Comparison of ENCODE assay signal across 25 mouse cellular contexts in genomic region chr9:67846089-67846488, GRCm38 (mm10). TPM values are rescaled to one million over a fixed set of nuclear protein-coding genes. Genes with fewer than 3 reads are reported as not detected.
A peak's percentile ranks its signal among the peaks of the same experiment; 100 is the strongest.
DNase-seq lines count a peak whose midpoint lies in the region; ATAC-seq and TF ChIP-seq lines count a peak whose summit lies in the region.
"Had no signal": no experiment of that assay in that cellular context is flagged by ENCODE, and none has a peak within 500 bp of the region (broad histone marks: within the 10 kb centered on the region; RNA-seq: fewer than 3 reads in every experiment).

No protein-coding gene starts in this region.

- H3K27ac ChIP-seq in liver, embryonic 13.5 days, result peak overlapping the region; percentile 9; the same call in 1 of the 2 replicates
- H3K27ac ChIP-seq in liver, embryonic 12.5 days, result no peak overlapping the region
- no peak overlapping the region for H3K27ac ChIP-seq in ES-E14 (ENCODE audit: insufficient read depth, low read depth, low read length, poor library complexity, severe bottlenecking)
- no peak overlapping the region for H3K27ac ChIP-seq in forebrain, embryonic 16.5 days (ENCODE audit: low read length)
- H3K27ac ChIP-seq: embryonic facial prominence, embryonic 15.5 days; forebrain, embryonic 10.5 days; heart, embryonic 15.5 days; hindbrain, embryonic 10.5 days; hindbrain, embryonic 14.5 days had no signal

- H3K9ac ChIP-seq in liver, embryonic 13.5 days, result no peak overlapping the region
- no peak overlapping the region for H3K9ac ChIP-seq in liver, embryonic 12.5 days
- H3K9ac ChIP-seq in ES-E14 (ENCODE audit: insufficient read depth, low read depth, low read length, poor library complexity, severe bottlenecking), result no peak overlapping the region
- no peak overlapping the region for H3K9ac ChIP-seq in forebrain, embryonic 16.5 days (replicated peaks; ENCODE audit: low read depth, low read length)
- H3K9ac ChIP-seq: embryonic facial prominence, embryonic 15.5 days; heart, embryonic 15.5 days; hindbrain, embryonic 14.5 days had no signal

- H3K9me3 ChIP-seq in liver, embryonic 13.5 days (replicated peaks), result no peaks in the 10 kb centered on the region
- H3K9me3 ChIP-seq in liver, embryonic 12.5 days (replicated peaks), result no peaks in the 10 kb centered on the region
- no peaks in the 10 kb centered on the region for H3K9me3 ChIP-seq in ES-E14 (ENCODE audit: control insufficient read depth, insufficient read depth, low read depth, low read length)
- H3K9me3 ChIP-seq in forebrain, embryonic 16.5 days (ENCODE audit: control insufficient read depth, low read length), result no peaks in the 10 kb centered on the region
- H3K9me3 ChIP-seq: embryonic facial prominence, embryonic 15.5 days; forebrain, embryonic 10.5 days; heart, embryonic 15.5 days; hindbrain, embryonic 10.5 days had no signal

- no peak overlapping the region for H3K4me2 ChIP-seq in liver, embryonic 13.5 days
- no peak overlapping the region for H3K4me2 ChIP-seq in liver, embryonic 12.5 days
- no peak overlapping the region for H3K4me2 ChIP-seq in forebrain, embryonic 16.5 days (ENCODE audit: low read length)
- H3K4me2 ChIP-seq: embryonic facial prominence, embryonic 15.5 days; heart, embryonic 11.5 days; heart, embryonic 15.5 days; hindbrain, embryonic 14.5 days had no signal

- H3K27me3 ChIP-seq in liver, embryonic 13.5 days, result no peaks in the 10 kb centered on the region
- H3K27me3 ChIP-seq in liver, embryonic 12.5 days (replicated peaks), result no peaks in the 10 kb centered on the region
- H3K27me3 ChIP-seq in forebrain, embryonic 16.5 days (replicated peaks; ENCODE audit: control insufficient read depth, insufficient read depth, low read length), result no peaks in the 10 kb centered on the region
- H3K27me3 ChIP-seq: embryonic facial prominence, embryonic 15.5 days; heart, embryonic 15.5 days had no signal

- H3K4me1 ChIP-seq in liver, embryonic 13.5 days (replicated peaks), result peaks cover 89% of the 10 kb centered on the region
- H3K4me1 ChIP-seq in liver, embryonic 12.5 days, result peaks cover 87% of the 10 kb centered on the region
- H3K4me1 ChIP-seq in ES-E14 (ENCODE audit: control insufficient read depth in 2 of 2, insufficient read depth in 2 of 2, low read length in 2 of 2, poor library complexity in 1 of 2), result no peaks in the 10 kb centered on the region
- H3K4me1 ChIP-seq in forebrain, embryonic 16.5 days (replicated peaks; ENCODE audit: control insufficient read depth, insufficient read depth, low read length), result peaks cover 2% of the 10 kb centered on the region

- DNase-seq in cerebellum, adult 9-10 months, result peak; percentile 35
- no peak for DNase-seq in cerebellum, postnatal 10 days
- no peak for DNase-seq in liver, embryonic 13.5 days
- no peak for DNase-seq in ES-E14 (ENCODE audit: low read depth, low spot score)
- no peak for DNase-seq in lung, postnatal 4 days
- DNase-seq: adrenal gland, postnatal 10 days; embryo, embryonic 11 days; gastrocnemius, postnatal 36 days; heart, adult 18-20 months had no signal

- no peak for ATAC-seq in liver, embryonic 13.5 days (ENCODE audit: low read depth)
- ATAC-seq in liver, embryonic 12.5 days, result no peak
- no peak for ATAC-seq in forebrain, embryonic 16.5 days
- ATAC-seq: forebrain, embryonic 14.5 days; intestine, embryonic 16.5 days had no signal

- H3K4me3 ChIP-seq in liver, embryonic 13.5 days (replicated peaks), result no peak overlapping the region
- no peak overlapping the region for H3K4me3 ChIP-seq in liver, embryonic 12.5 days
- no peak overlapping the region for H3K4me3 ChIP-seq in ES-E14 (ENCODE audit: insufficient read depth in 1 of 2, low read depth in 1 of 2, low read length in 2 of 2, poor library complexity in 1 of 2, severe bottlenecking in 1 of 2)
- H3K4me3 ChIP-seq in forebrain, embryonic 16.5 days (replicated peaks; ENCODE audit: low read length), result no peak overlapping the region
- H3K4me3 ChIP-seq: embryonic facial prominence, embryonic 15.5 days; erythroblast, embryonic 14.5 days; forebrain, embryonic 10.5 days; heart, embryonic 15.5 days; hindbrain, embryonic 10.5 days had no signal

- in situ Hi-C loops in ES-E14 (cut with MboI; ENCODE audit: low sequenced_read_pairs in 2 of 2, unreplicated experiment in 2 of 2), result no loop called here

- 80% methylated on average over 2 of the region's 2 CpGs for WGBS in liver, embryonic 13.5 days (ENCODE audit: insufficient replicate concordance)
- 84% methylated on average over 2 of the region's 2 CpGs for WGBS in liver, embryonic 12.5 days (ENCODE audit: insufficient replicate concordance)
- 96% methylated on average over 2 of the region's 2 CpGs for WGBS in forebrain, embryonic 16.5 days

- H3K36me3 ChIP-seq in liver, embryonic 13.5 days, result peaks cover 9% of the 10 kb centered on the region; the same call in 1 of the 2 replicates
- peaks cover 27% of the 10 kb centered on the region for H3K36me3 ChIP-seq in liver, embryonic 12.5 days
- H3K36me3 ChIP-seq in ES-E14 (ENCODE audit: control insufficient read depth, insufficient read depth, low read length, poor library complexity, severe bottlenecking), result no peaks in the 10 kb centered on the region
- no peaks in the 10 kb centered on the region for H3K36me3 ChIP-seq in forebrain, embryonic 16.5 days (ENCODE audit: control insufficient read depth, insufficient read depth)
- H3K36me3 ChIP-seq: embryonic facial prominence, embryonic 15.5 days; forebrain, embryonic 10.5 days; heart, embryonic 15.5 days; hindbrain, embryonic 10.5 days had no signal

TF ChIP-seq in ES-E14, 5 proteins besides CTCF, POLR2A, EP300 and RAD21:
- no peak for TF ChIP-seq MAFK (IDR thresholded peaks at IDR 0.05; ENCODE audit: insufficient read depth, low read depth, low read length)
- TF ChIP-seq ZC3H11A (IDR thresholded peaks at IDR 0.05; ENCODE audit: borderline replicate concordance, low read depth, low read length), result no peak
- peak; percentile 95 for TF ChIP-seq ZNF384 (IDR thresholded peaks at IDR 0.05; ENCODE audit: low read depth, low read length)

RNA-seq across cellular contexts. Expression of gene Vps13c, which starts 5.9 kb away (rescaled TPM):
- polyA plus RNA-seq in liver, embryonic 13.5 days (2015; fragmentation: Nextera tagmentation; extraction: Ambion mirVana), result 6.5 and 7.2 TPM in 2 replicates
- polyA plus RNA-seq in liver, embryonic 12.5 days (2016; fragmentation: Nextera tagmentation; extraction: Ambion mirVana), result 9.7 and 11.7 TPM in 2 replicates
- total RNA-seq in ES-E14 (2012; rRNA removed), result 27.3 and 38.5 TPM in 2 replicates
- 8.2 and 8.6 TPM in 2 replicates for polyA plus RNA-seq in forebrain, embryonic 16.5 days (2015; fragmentation: Nextera tagmentation; extraction: Ambion mirVana)

RNA-seq across cellular contexts. Expression of gene C2cd4a, which starts 14.0 kb away (rescaled TPM):
- polyA plus RNA-seq in liver, embryonic 13.5 days (2015; fragmentation: Nextera tagmentation; extraction: Ambion mirVana), result 3.4 and 4.2 TPM in 2 replicates
- polyA plus RNA-seq in liver, embryonic 12.5 days (2016; fragmentation: Nextera tagmentation; extraction: Ambion mirVana), result 6.4 and 6.5 TPM in 2 replicates
- not detected in 2 replicates for total RNA-seq in ES-E14 (2012; rRNA removed)
- polyA plus RNA-seq in forebrain, embryonic 16.5 days (2015; fragmentation: Nextera tagmentation; extraction: Ambion mirVana), result not detected in 2 replicates
- total RNA-seq: common myeloid progenitor, adult 5-6 weeks; gastrocnemius, adult 8-10 months; heart, adult 18-20 months; heart, postnatal 25 days; MEL had no signal
- polyA plus RNA-seq: embryonic facial prominence, embryonic 11.5 days; forebrain, embryonic 10.5 days; hindbrain, embryonic 10.5 days had no signal
